Mouse (Mus musculus): ENCODE measurements around the gene Ankdd1a. TPM values are rescaled to one million over a fixed set of nuclear protein-coding genes. Genes with fewer than 3 reads are reported as not detected.
A peak's percentile ranks its signal among the peaks of the same experiment; 100 is the strongest.

Ankdd1a gene
- polyA plus RNA-seq, 1 experiment from 2014 or later: not detected

DNA sequence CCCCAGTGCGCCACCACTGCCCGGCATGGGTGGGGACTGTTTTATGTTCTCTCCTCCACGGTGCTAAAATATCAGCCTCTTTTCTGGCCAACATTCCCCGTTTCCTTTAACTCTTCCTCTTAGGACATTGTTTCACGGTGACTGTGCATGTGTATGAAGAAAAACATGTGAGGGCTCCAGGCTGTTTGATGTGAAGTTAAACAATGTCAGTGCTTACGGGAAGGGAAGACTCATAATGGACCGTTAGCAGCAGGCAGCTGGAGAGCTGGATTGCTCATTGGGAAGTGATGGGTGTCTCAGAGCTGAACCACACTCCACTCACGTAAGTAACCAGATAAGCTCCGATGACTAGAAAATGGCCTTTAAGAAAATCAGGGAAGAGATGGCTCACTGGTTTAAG is 19.7 kb upstream of the Ankdd1a start:
- Histone ChIP-seq H3K9me3 (replicated peaks) (no peaks in the 10 kb centered on the region), H3K27me3 (ENCODE audit: low read depth, poor library complexity, severe bottlenecking) (no peaks in the 10 kb centered on the region), H3K4me3 (no peak overlapping the region), H3K27ac (no peak overlapping the region), H3K36me3 (no peaks in the 10 kb centered on the region), H3K4me1 (peaks cover 5% of the 10 kb centered on the region)
- 87% methylated on average over 9 of the region's 9 CpGs for WGBS
- DNase-seq (ENCODE audit: low spot score): no peak

GRCm38 (mm10) chr9:65537901-65538630 is 18.1 kb upstream of the Ankdd1a start:
- Histone ChIP-seq H3K9me3 (replicated peaks) (no peaks in the 10 kb centered on the region), H3K4me3 (no peak overlapping the region), H3K27ac (no peak overlapping the region), H3K36me3 (no peaks in the 10 kb centered on the region), H3K27me3 (ENCODE audit: low read depth, poor library complexity, severe bottlenecking) (no peaks in the 10 kb centered on the region), H3K4me1 (peaks cover 7% of the 10 kb centered on the region)
- 92% methylated on average over 8 of the region's 8 CpGs for WGBS
- no peak for DNase-seq (ENCODE audit: low spot score)

GRCm38 (mm10) chr9:65536491-65536890 is 16.5 kb upstream of the Ankdd1a start:
- peaks cover 5% of the 10 kb centered on the region for H3K4me1 ChIP-seq
- no peaks in the 10 kb centered on the region for H3K27me3 ChIP-seq (ENCODE audit: low read depth, poor library complexity, severe bottlenecking)
- H3K36me3 ChIP-seq: no peaks in the 10 kb centered on the region
- H3K4me3 ChIP-seq: no peak overlapping the region
- no peak for DNase-seq (ENCODE audit: low spot score)
- no peak overlapping the region for H3K27ac ChIP-seq
- 85% methylated on average over 4 of the region's 4 CpGs for WGBS
- no peaks in the 10 kb centered on the region for H3K9me3 ChIP-seq (replicated peaks)

DNA sequence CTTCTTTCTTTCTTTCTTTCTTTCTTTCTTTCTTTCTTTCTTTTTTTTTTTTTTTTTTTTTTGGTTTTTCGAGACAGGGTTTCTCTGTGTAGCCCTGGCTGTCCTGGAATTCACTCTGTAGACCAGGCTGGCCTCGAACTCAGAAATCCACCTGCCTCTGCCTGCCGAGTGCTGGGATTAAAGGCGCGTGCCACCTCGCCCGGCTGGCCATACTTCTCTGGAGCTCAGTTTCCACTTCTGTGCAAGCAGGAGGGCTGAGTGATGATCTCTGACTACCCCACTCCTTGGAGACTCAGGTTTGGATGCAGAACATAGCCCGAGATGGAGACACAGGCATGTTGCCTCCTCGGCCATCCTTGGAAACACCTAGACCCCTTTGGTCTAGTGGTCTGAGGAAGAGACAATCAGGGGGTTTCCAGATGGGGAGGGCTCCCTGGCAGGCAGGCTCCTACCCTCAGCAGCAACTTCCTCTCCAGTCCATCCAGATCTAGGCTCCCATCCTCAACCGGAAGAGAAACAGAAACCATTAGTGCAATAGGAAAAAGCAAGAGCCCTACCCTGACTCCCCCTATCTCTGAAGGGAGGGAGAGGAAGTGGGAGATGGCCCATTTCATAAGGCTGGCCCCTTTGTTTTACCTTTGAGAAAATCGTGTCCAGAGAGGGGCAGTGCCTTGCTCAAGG is 15.9 kb upstream of the Ankdd1a start:
- H3K27me3 ChIP-seq (ENCODE audit: low read depth, poor library complexity, severe bottlenecking): no peaks in the 10 kb centered on the region
- no peaks in the 10 kb centered on the region for H3K36me3 ChIP-seq
- no peak overlapping the region for H3K4me3 ChIP-seq
- no peak overlapping the region for H3K27ac ChIP-seq
- WGBS: 91% methylated on average over 11 of the region's 11 CpGs
- no peaks in the 10 kb centered on the region for H3K9me3 ChIP-seq (replicated peaks)
- DNase-seq (ENCODE audit: low spot score): no peak
- H3K4me1 ChIP-seq: peaks cover 4% of the 10 kb centered on the region; the same call in 1 of the 2 replicates

DNA sequence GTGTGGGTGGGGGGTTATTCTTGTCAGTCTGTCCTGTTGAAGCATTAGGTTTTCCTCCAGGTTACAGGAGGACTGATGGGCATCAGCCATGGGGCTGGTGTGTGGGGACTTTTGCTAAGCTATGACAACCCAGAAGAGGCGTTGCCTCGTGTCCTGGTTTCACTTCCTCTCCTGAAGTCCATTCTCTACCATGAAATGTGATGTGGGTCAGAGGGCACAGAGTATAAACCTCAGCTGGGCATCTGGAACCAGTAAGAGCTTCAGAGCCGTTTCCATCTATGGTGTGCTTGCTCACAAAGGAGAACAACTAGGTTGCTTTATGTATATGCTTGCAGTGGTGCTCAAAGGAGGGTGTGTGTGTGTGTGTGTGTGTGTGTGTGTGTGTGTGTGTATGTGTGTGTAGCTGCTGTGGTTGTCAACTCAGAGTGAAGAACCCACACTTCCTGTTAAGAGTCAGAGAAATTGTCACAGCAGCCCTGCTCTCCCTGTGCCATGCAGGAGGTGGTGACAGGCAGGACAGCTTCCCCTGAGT is 15.3 kb upstream of the Ankdd1a start:
- Histone ChIP-seq H3K9me3 (replicated peaks) (no peaks in the 10 kb centered on the region), H3K27ac (no peak overlapping the region), H3K27me3 (ENCODE audit: low read depth, poor library complexity, severe bottlenecking) (no peaks in the 10 kb centered on the region), H3K4me3 (no peak overlapping the region), H3K36me3 (no peaks in the 10 kb centered on the region), H3K4me1 (peaks cover 4% of the 10 kb centered on the region; the same call in 1 of the 2 replicates)
- WGBS: 50% methylated on average over 3 of the region's 3 CpGs
- no peak for DNase-seq (ENCODE audit: low spot score)

DNA sequence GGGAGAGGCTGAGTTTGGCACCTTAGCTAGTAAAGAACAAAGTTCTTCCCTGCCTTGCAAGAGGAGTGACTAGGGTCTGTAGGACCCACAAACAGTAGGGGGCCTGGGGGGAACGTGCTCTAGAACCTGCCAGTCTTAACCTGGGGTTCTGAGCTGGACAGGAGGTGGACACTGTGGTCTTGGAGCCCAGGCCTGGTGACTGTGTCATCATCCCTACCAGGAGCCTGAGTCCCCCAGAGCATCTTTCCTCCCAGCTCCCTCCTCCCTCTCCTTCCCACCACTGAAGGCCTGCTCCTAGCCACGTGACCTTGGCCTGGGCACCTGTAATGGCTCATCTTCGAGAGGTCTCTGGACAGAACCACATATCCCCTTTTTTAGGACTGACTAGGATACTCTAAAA is 14.1 kb upstream of the Ankdd1a start:
- Histone ChIP-seq H3K4me1 (peaks cover 4% of the 10 kb centered on the region; the same call in 1 of the 2 replicates), H3K27ac (no peak overlapping the region), H3K9me3 (replicated peaks) (no peaks in the 10 kb centered on the region), H3K36me3 (no peaks in the 10 kb centered on the region), H3K27me3 (ENCODE audit: low read depth, poor library complexity, severe bottlenecking) (no peaks in the 10 kb centered on the region), H3K4me3 (no peak overlapping the region)
- WGBS: 88% methylated on average over 3 of the region's 3 CpGs
- no peak for DNase-seq (ENCODE audit: low spot score)

GRCm38 (mm10) chr9:65532986-65533385 is 13.0 kb upstream of the Ankdd1a start:
- Histone ChIP-seq H3K27me3 (ENCODE audit: low read depth, poor library complexity, severe bottlenecking) (no peaks in the 10 kb centered on the region), H3K9me3 (replicated peaks) (no peaks in the 10 kb centered on the region), H3K4me3 (no peak overlapping the region), H3K27ac (peak overlapping the region; percentile 46), H3K36me3 (no peaks in the 10 kb centered on the region), H3K4me1 (peaks cover 9% of the 10 kb centered on the region; the same call in 1 of the 2 replicates)
- DNase-seq (ENCODE audit: low spot score): no peak
- 77% methylated on average over 8 of the region's 8 CpGs for WGBS

DNA sequence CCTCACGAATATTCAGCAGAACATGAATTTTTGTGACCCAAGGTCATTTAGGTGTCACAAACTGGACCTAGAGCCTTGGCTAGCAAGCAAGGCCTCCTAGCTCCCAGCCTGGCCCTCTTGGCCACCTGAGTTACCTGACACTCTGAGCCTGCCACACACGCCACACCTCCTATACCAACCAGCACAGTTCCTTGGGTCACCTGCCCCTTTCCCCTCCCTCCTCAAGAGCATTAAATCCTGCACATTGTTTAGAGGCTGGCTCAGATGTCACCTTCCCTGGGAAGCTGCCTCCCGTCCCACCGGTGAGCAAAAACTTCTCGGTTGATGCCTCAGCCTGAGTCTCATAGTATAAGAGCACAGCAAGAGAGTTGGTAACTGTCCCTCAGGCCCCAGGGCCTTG is 11.3 kb upstream of the Ankdd1a start:
- Histone ChIP-seq H3K4me3 (no peak overlapping the region), H3K36me3 (no peaks in the 10 kb centered on the region), H3K4me1 (peaks cover 9% of the 10 kb centered on the region; the same call in 1 of the 2 replicates), H3K9me3 (replicated peaks) (no peaks in the 10 kb centered on the region), H3K27me3 (ENCODE audit: low read depth, poor library complexity, severe bottlenecking) (no peaks in the 10 kb centered on the region), H3K27ac (no peak overlapping the region)
- WGBS: 83% methylated on average over 5 of the region's 5 CpGs
- DNase-seq (ENCODE audit: low spot score): no peak

DNA sequence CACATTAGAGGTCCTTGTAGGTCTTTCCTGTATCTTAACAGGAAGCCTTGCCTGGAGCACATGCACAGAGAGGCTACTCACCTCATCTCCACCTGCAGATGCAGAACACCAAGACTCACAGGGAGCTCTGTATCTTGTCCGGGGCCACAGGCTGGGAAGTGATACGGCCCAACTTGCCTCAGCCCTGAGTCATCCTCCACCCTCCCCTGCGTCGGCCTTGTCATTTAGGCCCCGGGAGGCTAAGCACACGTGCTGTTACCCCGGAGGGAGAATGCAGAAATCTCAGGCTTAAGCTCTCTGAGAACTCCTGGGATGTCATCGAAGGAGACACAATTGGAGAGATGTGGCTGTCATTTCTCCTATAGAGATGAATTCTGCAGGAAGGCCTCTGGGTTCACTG is 9.7 kb upstream of the Ankdd1a start:
- WGBS: 69% methylated on average over 8 of the region's 8 CpGs
- Histone ChIP-seq H3K27me3 (ENCODE audit: low read depth, poor library complexity, severe bottlenecking) (no peaks in the 10 kb centered on the region), H3K27ac (no peak overlapping the region), H3K36me3 (no peaks in the 10 kb centered on the region), H3K4me3 (no peak overlapping the region), H3K9me3 (replicated peaks) (no peaks in the 10 kb centered on the region), H3K4me1 (peaks cover 9% of the 10 kb centered on the region; the same call in 1 of the 2 replicates)
- no peak for DNase-seq (ENCODE audit: low spot score)

- Histone ChIP-seq H3K4me1 (peaks cover 15% of the 10 kb centered on the region), H3K27me3 (ENCODE audit: low read depth, poor library complexity, severe bottlenecking) (no peaks in the 10 kb centered on the region), H3K4me3 (no peak overlapping the region), H3K36me3 (no peaks in the 10 kb centered on the region), H3K27ac (0 out of 2 replicates have a peak overlapping the region, but pooled peaks have one; percentile 12), H3K9me3 (replicated peaks) (no peaks in the 10 kb centered on the region)
- DNase-seq (ENCODE audit: low spot score): no peak
- WGBS: 81% methylated on average over 6 of the region's 6 CpGs
These were observed 8.5 kb upstream of the Ankdd1a start for GRCm38 (mm10) chr9:65528417-65529038.

- WGBS: 80% methylated on average over 10 of the region's 10 CpGs
- Histone ChIP-seq H3K4me1 (peaks cover 18% of the 10 kb centered on the region), H3K36me3 (no peaks in the 10 kb centered on the region), H3K27me3 (ENCODE audit: low read depth, poor library complexity, severe bottlenecking) (0 out of 2 replicates have a peak, but pooled peaks cover 7% of the 10 kb centered on the region), H3K9me3 (replicated peaks) (no peaks in the 10 kb centered on the region), H3K4me3 (no peak overlapping the region), H3K27ac (no peak overlapping the region)
- DNase-seq (ENCODE audit: low spot score): no peak
These were observed 5.6 kb upstream of the Ankdd1a start for GRCm38 (mm10) chr9:65525445-65526195.

DNA sequence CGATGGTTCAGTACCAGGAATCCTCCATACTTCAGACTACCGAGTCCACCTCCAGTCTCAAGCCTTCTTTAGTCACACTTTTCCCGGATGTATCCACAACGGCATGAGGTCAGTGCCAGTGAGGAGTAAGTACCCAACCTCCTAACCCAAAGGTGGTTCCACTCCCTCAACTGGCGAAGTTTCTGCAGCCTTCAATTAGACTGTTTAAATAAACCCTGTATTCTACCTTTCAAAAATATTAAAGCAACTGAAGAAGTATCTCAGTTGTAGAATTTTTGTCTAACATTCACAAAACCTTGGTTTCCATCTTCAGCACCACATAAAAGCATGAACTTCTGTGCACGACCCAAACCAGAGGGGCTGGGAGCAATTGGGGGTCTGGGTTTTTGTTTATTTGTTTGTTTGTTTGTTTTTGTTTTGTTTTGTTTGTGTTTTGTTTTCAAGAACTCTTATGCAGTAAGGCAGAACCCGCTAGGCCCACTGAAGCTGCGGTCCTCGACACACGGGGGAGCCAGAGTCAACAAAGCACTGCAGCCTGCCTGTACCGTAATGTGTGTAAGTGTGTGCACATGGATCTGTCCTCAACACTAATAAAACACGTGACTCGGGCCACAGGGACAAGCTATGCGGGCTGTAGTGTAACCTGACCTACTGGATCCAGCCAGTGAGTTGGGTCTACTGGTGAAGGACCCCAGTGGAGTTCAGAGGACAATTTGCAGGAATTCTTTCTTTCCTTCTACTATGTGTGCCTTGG is 3.8 kb upstream of the Ankdd1a start:
- H3K9me3 ChIP-seq (replicated peaks): no peaks in the 10 kb centered on the region
- H3K27me3 ChIP-seq (ENCODE audit: low read depth, poor library complexity, severe bottlenecking): 0 out of 2 replicates have a peak, but pooled peaks cover 11% of the 10 kb centered on the region
- no peak overlapping the region for H3K4me3 ChIP-seq
- DNase-seq (ENCODE audit: low spot score): peak; percentile 84
- H3K36me3 ChIP-seq: no peaks in the 10 kb centered on the region
- peaks cover 28% of the 10 kb centered on the region for H3K4me1 ChIP-seq
- H3K27ac ChIP-seq: peak overlapping the region; percentile 73
- WGBS: 25% methylated on average over 14 of the region's 14 CpGs

All from limb, embryonic 10.5 days (tissue).